Mouse (Mus musculus) C2C12 (cell line): ENCODE data around the gene Supt3.

Experiments
- CTCF ChIP-seq: IDR thresholded peaks from one replicate; pipeline ENCODE4 v1.5.1; 2011; ENCODE audit not compliant: control insufficient read depth, insufficient read depth, insufficient read length
- MAX ChIP-seq: IDR thresholded peaks from one replicate; pipeline ENCODE4 v1.6.1; 2011; ENCODE audit warnings: mild to moderate bottlenecking, control low read depth
- MYOD1 ChIP-seq: IDR thresholded peaks from one replicate; pipeline ENCODE4 v1.6.1; 2011; ENCODE audit warnings: low read depth; ENCODE audit not compliant: control insufficient read depth, insufficient read length
- USF1 ChIP-seq: IDR thresholded peaks from one replicate; pipeline ENCODE4 v1.6.1; 2011; ENCODE audit warnings: low read depth, mild to moderate bottlenecking, control low read depth, moderate library complexity

GRCm38 (mm10) chr17:44734501-44735222 is 42.3 kb upstream of the Supt3 start:
- TF ChIP-seq MYOD1 (no peak), USF1 (no peak), CTCF (peak; percentile 11), MAX (no peak)
